Mouse (Mus musculus): Measurements from ENCODE around the gene B4galt3. TPM values are rescaled to one million over a fixed set of nuclear protein-coding genes. Genes with fewer than 3 reads are reported as not detected.

B4galt3 gene
- total RNA-seq, 2 experiments from 2014 or later = 17.8 to 28.5 TPM

Other genes starting within 250 kb of the B4galt3 start
- gene Fcgr3, start 205.4 kb upstream of the B4galt3 start, total RNA-seq (2015) = 499 and 513 TPM in 2 replicates
- 540 and 572 TPM in 2 replicates for gene Fcgr3, start 205.4 kb upstream of the B4galt3 start, total RNA-seq (2017)
- 0.91 and 1.0 TPM in 2 replicates for gene Cfap126, start 156.4 kb upstream of the B4galt3 start, total RNA-seq (2015)
- gene Cfap126, start 156.4 kb upstream of the B4galt3 start, total RNA-seq (2017) = 0.59 TPM in 1 of 2 replicates, not detected in the other
- 102 and 130 TPM in 2 replicates for gene Sdhc, start 119.7 kb upstream of the B4galt3 start, total RNA-seq (2015)
- gene Sdhc, start 119.7 kb upstream of the B4galt3 start, total RNA-seq (2017) = 34.5 and 43.0 TPM in 2 replicates
- not detected in 2 replicates for gene Mpz, start 119.6 kb upstream of the B4galt3 start, total RNA-seq (2015)
- gene Mpz, start 119.6 kb upstream of the B4galt3 start, total RNA-seq (2017) = not detected in 2 replicates
- gene Pcp4l1, start 74.1 kb upstream of the B4galt3 start, total RNA-seq (2015) = 1.2 and 1.4 TPM in 2 replicates
- 0.44 and 0.73 TPM in 2 replicates for gene Pcp4l1, start 74.1 kb upstream of the B4galt3 start, total RNA-seq (2017)
- gene Nr1i3, start 56.4 kb upstream of the B4galt3 start, total RNA-seq (2015) = not detected in 2 replicates
- gene Nr1i3, start 56.4 kb upstream of the B4galt3 start, total RNA-seq (2017) = 0.04 TPM in 2 replicates
- 7.3 and 8.2 TPM in 2 replicates for gene Tomm40l, start 47.8 kb upstream of the B4galt3 start, total RNA-seq (2015)
- gene Tomm40l, start 47.8 kb upstream of the B4galt3 start, total RNA-seq (2017) = 8.5 and 14.4 TPM in 2 replicates
- 0.87 TPM in 1 of 2 replicates, not detected in the other for gene Apoa2, start 45.3 kb upstream of the B4galt3 start, total RNA-seq (2015)
- not detected in 2 replicates for gene Apoa2, start 45.3 kb upstream of the B4galt3 start, total RNA-seq (2017)
- 2,036 and 2,044 TPM in 2 replicates for gene Fcer1g, start 36.0 kb upstream of the B4galt3 start, total RNA-seq (2015)
- 995 and 1,060 TPM in 2 replicates for gene Fcer1g, start 36.0 kb upstream of the B4galt3 start, total RNA-seq (2017)
- not detected in 2 replicates for gene Adamts4, start 19.9 kb upstream of the B4galt3 start, total RNA-seq (2015)
- gene Adamts4, start 19.9 kb upstream of the B4galt3 start, total RNA-seq (2017) = 0.12 TPM in 1 of 2 replicates, not detected in the other
- 235 and 245 TPM in 2 replicates for gene Ndufs2, start 18.9 kb upstream of the B4galt3 start, total RNA-seq (2015)
- gene Ndufs2, start 18.9 kb upstream of the B4galt3 start, total RNA-seq (2017) = 276 and 306 TPM in 2 replicates
- gene Ppox, start 10.9 kb downstream of the B4galt3 start, total RNA-seq (2015) = 26.5 and 27.4 TPM in 2 replicates
- 14.5 and 18.0 TPM in 2 replicates for gene Ppox, start 10.9 kb downstream of the B4galt3 start, total RNA-seq (2017)
- gene Usp21, start 17.7 kb downstream of the B4galt3 start, total RNA-seq (2015) = 41.1 and 41.9 TPM in 2 replicates
- 20.2 and 28.9 TPM in 2 replicates for gene Usp21, start 17.7 kb downstream of the B4galt3 start, total RNA-seq (2017)
- gene Ufc1, start 24.7 kb downstream of the B4galt3 start, total RNA-seq (2015) = 95.3 and 105 TPM in 2 replicates
- 54.6 and 78.6 TPM in 2 replicates for gene Ufc1, start 24.7 kb downstream of the B4galt3 start, total RNA-seq (2017)
- gene Dedd, start 58.8 kb downstream of the B4galt3 start, total RNA-seq (2015) = 22.4 and 23.6 TPM in 2 replicates
- gene Dedd, start 58.8 kb downstream of the B4galt3 start, total RNA-seq (2017) = 12.1 and 13.1 TPM in 2 replicates
- 6.5 and 9.7 TPM in 2 replicates for gene Nit1, start 75.3 kb downstream of the B4galt3 start, total RNA-seq (2015)
- 37.1 and 39.2 TPM in 2 replicates for gene Nit1, start 75.3 kb downstream of the B4galt3 start, total RNA-seq (2017)
- 26.1 and 38.4 TPM in 2 replicates for gene Pfdn2, start 75.3 kb downstream of the B4galt3 start, total RNA-seq (2015)
- 16.0 and 27.3 TPM in 2 replicates for gene Pfdn2, start 75.3 kb downstream of the B4galt3 start, total RNA-seq (2017)
- gene Klhdc9, start 90.5 kb downstream of the B4galt3 start, total RNA-seq (2015) = 0.09 TPM in 1 of 2 replicates, not detected in the other
- 0.16 and 0.59 TPM in 2 replicates for gene Klhdc9, start 90.5 kb downstream of the B4galt3 start, total RNA-seq (2017)
- 0.66 and 1.2 TPM in 2 replicates for gene Nectin4, start 99.8 kb downstream of the B4galt3 start, total RNA-seq (2015)
- 1.3 and 2.1 TPM in 2 replicates for gene Nectin4, start 99.8 kb downstream of the B4galt3 start, total RNA-seq (2017)
- gene Arhgap30, start 118.6 kb downstream of the B4galt3 start, total RNA-seq (2015) = 95.6 and 105 TPM in 2 replicates
- 231 and 235 TPM in 2 replicates for gene Arhgap30, start 118.6 kb downstream of the B4galt3 start, total RNA-seq (2017)
- gene Usf1, start 141.0 kb downstream of the B4galt3 start, total RNA-seq (2015) = 23.0 and 27.0 TPM in 2 replicates
- 76.7 and 80.1 TPM in 2 replicates for gene Usf1, start 141.0 kb downstream of the B4galt3 start, total RNA-seq (2017)
- 3.8 and 4.1 TPM in 2 replicates for gene Tstd1, start 148.5 kb downstream of the B4galt3 start, total RNA-seq (2015)
- 0.61 and 5.1 TPM in 2 replicates for gene Tstd1, start 148.5 kb downstream of the B4galt3 start, total RNA-seq (2017)
- 0.33 and 0.59 TPM in 2 replicates for gene F11r, start 167.2 kb downstream of the B4galt3 start, total RNA-seq (2015)
- gene F11r, start 167.2 kb downstream of the B4galt3 start, total RNA-seq (2017) = not detected in 2 replicates
- 8.7 and 11.4 TPM in 2 replicates for gene Alyref2, start 233.2 kb downstream of the B4galt3 start, total RNA-seq (2015)
- 12.7 and 13.2 TPM in 2 replicates for gene Alyref2, start 233.2 kb downstream of the B4galt3 start, total RNA-seq (2017)